Mouse (Mus musculus) C2C12 (cell line): ENCODE data around the gene Get4.

Experiments
- CEBPB ChIP-seq: IDR thresholded peaks from one replicate; pipeline ENCODE4 v1.6.1; 2011; ENCODE audit warnings: low read depth, mild to moderate bottlenecking, control low read depth, moderate library complexity
- CTCF ChIP-seq: IDR thresholded peaks from one replicate; pipeline ENCODE4 v1.5.1; 2011; ENCODE audit not compliant: control insufficient read depth, insufficient read depth, insufficient read length
- FOSL1 ChIP-seq: IDR thresholded peaks from one replicate; pipeline ENCODE4 v1.8.0; 2011; ENCODE audit warnings: mild to moderate bottlenecking, low read length; ENCODE audit not compliant: poor library complexity, insufficient read depth, severe bottlenecking
- MAX ChIP-seq: IDR thresholded peaks from one replicate; pipeline ENCODE4 v1.6.1; 2011; ENCODE audit warnings: mild to moderate bottlenecking, control low read depth
- MYOD1 ChIP-seq: IDR thresholded peaks from one replicate; pipeline ENCODE4 v1.6.1; 2011; ENCODE audit warnings: low read depth; ENCODE audit not compliant: control insufficient read depth, insufficient read length
- MYOG ChIP-seq: IDR thresholded peaks from one replicate; pipeline ENCODE4 v1.6.1; 2011; ENCODE audit not compliant: control insufficient read depth, insufficient read length; ENCODE audit errors: extremely low read depth
- USF1 ChIP-seq: IDR thresholded peaks from one replicate; pipeline ENCODE4 v1.6.1; 2011; ENCODE audit warnings: low read depth, mild to moderate bottlenecking, control low read depth, moderate library complexity

GRCm38 (mm10) chr5:139309946-139310345 lies 57.8 kb downstream of the Get4 start:
- TF ChIP-seq CTCF (no peak), CEBPB (no peak), MYOG (no peak), MYOD1 (no peak), USF1 (no peak), MAX (no peak), FOSL1 (no peak)
